Mouse (Mus musculus) heart, adult 2 months (tissue): ENCODE data around the gene Chd8.

Experiments used
- CTCF ChIP-seq: fragments of 200-600 bp; IDR thresholded peaks from 2 replicates; pipeline ENCODE4 v1.8.1; 2022; ENCODE audit warnings: antibody characterized with exemption, mild to moderate bottlenecking, moderate library complexity
- EP300 ChIP-seq: fragments of 200-500 bp; IDR thresholded peaks from 2 replicates; pipeline ENCODE4 v1.6.1; 2011; ENCODE audit warnings: low read depth, low read length, control low read depth; ENCODE audit not compliant: insufficient read depth
- POLR2A ChIP-seq: fragments of 200-500 bp; IDR thresholded peaks from 2 replicates; pipeline ENCODE4 v1.6.1; 2011; ENCODE audit warnings: mild to moderate bottlenecking, low read depth, low read length, control low read depth; ENCODE audit not compliant: insufficient read depth

DNA sequence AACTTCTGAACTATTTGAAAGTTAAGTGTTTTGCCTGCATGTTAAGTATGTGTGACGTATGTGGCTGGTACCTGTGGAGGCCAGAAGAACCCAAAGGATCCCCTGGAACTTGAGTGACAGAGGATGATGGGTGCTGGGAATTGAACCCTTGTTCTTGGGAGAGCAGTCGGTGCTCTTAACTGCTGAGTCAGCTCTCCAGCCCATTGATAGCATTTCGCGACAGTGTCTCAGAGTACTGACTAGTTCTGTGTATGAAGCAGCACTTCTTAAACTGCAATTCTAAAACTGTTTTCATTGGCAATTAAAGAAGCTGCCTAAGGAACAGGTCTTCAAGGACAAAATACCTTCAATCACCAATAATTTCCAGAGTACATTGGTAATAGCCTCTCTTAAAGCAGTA is 19.6 kb upstream of the Chd8 start:
- TF ChIP-seq CTCF = no peak
- TF ChIP-seq POLR2A = no peak
- no peak for TF ChIP-seq EP300
